Mouse (Mus musculus) stomach, postnatal 0 days (tissue): ENCODE measurements at regions not wholly inside any gene's neighbourhood (a gene's known extent, or its start where the extent isn't known, plus 50 kb on each side); places are given as distances from the start of the nearest gene placed in this dataset.

Experiments used
- CTCF ChIP-seq: IDR thresholded peaks from 2 replicates; pipeline ENCODE4 v1.5.1; 2016; ENCODE audit warnings: antibody characterized with exemption, low read depth, mild to moderate bottlenecking, moderate library complexity
- EP300 ChIP-seq: optimal IDR thresholded peaks from 2 replicates; pipeline ENCODE3; 2016; ENCODE audit warnings: antibody characterized with exemption

DNA sequence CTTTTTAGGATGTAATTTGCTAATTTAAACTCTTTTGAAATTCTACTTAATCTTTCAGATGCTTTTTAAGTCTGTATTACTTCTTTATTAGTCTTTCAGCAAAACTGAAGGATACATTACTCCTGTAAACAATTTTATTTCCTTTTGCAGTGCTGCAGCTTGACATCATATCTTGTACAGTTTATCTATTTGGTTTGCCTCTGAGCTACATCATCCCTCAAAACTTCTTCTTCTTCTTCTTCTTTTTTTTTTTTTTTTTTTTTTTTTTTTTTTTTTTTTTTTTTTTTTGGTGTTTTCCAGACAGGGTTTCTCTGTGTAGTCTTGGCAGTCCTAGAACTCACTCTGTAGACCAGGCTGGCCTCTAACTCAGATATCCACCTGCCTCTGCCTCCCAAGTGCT, 749.6 kb upstream of the Pabpc4l start:
- TF ChIP-seq EP300, result no peak
- no peak for TF ChIP-seq CTCF
